Mouse (Mus musculus): ENCODE data around the gene Vmn2r111. TPM values are rescaled to one million over a fixed set of nuclear protein-coding genes. Genes with fewer than 3 reads are reported as not detected.

Gene Vmn2r111
- not detected in 2 replicates for polyA plus RNA-seq (2012; rRNA removed)

DNA sequence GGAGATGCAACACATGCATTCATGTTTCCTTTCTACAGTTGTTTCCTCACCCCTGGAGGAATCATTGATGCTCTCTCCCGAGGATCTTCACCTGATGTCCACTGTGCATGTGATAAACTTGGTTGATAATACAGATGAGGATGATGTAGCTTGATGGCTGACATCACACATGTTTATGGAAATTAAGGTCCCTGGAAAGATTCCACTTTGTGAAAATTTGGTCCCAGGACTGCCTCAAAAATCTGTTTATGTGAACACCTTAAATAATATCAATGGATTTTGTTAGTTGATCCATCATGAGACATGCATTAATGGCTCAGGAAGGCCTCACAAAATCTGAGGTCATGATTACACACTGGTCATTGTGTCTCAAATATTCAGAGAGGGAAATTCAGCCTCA is at the start of gene Vmn2r111:
Vmn2r111 (minus strand) TSS at position 101 of the 400 bp plus-strand sequence.

DNA sequence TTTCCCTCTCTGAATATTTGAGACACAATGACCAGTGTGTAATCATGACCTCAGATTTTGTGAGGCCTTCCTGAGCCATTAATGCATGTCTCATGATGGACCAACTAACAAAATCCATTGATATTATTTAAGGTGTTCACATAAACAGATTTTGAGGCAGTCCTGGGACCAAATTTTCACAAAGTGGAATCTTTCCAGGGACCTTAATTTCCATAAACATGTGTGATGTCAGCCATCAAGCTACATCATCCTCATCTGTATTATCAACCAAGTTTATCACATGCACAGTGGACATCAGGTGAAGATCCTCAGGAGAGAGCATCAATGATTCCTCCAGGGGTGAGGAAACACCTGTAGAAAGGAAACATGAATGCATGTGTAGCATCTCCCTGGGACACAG is 27.4 kb upstream of the Vmn2r111 start, which contains the start of gene Vmn2r112:
Vmn2r112 (plus strand) TSS at position 301 of the 400 bp plus-strand sequence.

Other genes with a start within 250 kb of the Vmn2r111 start
- 8.3 and 10.9 TPM in 2 replicates for gene Zfp944, start 212.1 kb downstream of the Vmn2r111 start, polyA plus RNA-seq (2012; rRNA removed)
- 2.9 and 3.0 TPM in 2 replicates for gene Zfp758, start 212.0 kb downstream of the Vmn2r111 start, polyA plus RNA-seq (2012; rRNA removed)
- 22.0 and 29.5 TPM in 2 replicates for gene Zfp946, start 149.3 kb downstream of the Vmn2r111 start, polyA plus RNA-seq (2012; rRNA removed)
- gene Vmn2r112, start 27.5 kb upstream of the Vmn2r111 start, polyA plus RNA-seq (2012; rRNA removed) = not detected in 2 replicates

All from central nervous system, embryonic 14 days (tissue).